Mouse (Mus musculus) left cerebral cortex, adult 8-10 months (tissue): ENCODE results near the gene Olfr1480. TPM values are rescaled to one million over a fixed set of nuclear protein-coding genes. Genes with fewer than 3 reads are reported as not detected.

ENCODE experiments used
- DNase-seq, 2 experiments: peaks; one replicate each; pipeline ENCODE4 v3.0.0; 2022; ENCODE audit warnings: low spot score in 2 of 2
- total RNA-seq, 4 experiments: library from RNA; stranded (reverse); gene quantifications; 2 replicates each; pipeline ENCODE4 v1.2.4; 2022

Gene Olfr1480
- not detected for total RNA-seq

DNA sequence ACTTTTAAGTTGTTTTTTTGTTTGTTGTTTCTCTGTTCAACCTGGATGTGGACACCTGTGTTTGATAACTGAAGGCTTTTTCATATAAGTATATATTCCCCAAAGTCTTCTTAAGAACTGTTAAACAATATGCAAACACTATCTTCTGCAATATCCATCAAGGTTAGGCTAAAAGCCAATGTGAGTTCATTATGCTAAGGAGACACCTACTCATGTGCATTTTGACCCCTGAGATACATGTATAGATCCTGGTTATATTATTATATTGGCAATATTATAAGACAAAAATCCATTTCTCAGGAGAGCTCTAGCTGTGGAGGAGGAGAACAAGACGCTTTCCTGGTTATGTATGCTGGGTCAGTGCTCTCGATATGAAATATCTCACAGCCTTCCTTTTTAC lies at the start of gene Olfr1480:
Gene Olfr1480, plus strand, starts transcription at position 301 of the 400 bp plus-strand sequence.
- DNase-seq = no peak

- DNase-seq = no peak
Measured at GRCm38 (mm10) chr19:13480096-13480495, 47.6 kb upstream of the Olfr1480 start, which contains the start of gene Olfr1475. Gene Olfr1475 (minus strand): TSS chr19:13480196.

DNA sequence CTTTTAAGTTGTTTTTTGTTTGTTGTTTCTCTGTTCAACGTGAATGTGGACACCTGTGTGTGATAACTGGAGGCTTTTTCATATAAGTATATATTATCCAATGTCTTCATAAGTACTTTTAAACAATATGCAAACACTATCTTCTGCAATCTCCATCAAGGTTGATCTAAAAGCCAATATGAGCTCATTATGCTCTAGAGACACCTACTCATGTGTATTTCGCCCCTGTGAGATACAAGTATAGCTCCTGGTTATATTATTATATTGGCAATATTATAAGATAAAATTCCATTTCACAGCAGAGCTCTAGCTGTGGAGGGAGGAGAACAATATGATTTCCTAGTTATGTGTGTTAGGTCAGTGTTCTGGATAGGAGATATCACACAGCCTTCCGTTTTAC lies 27.5 kb upstream of the Olfr1480 start, which contains the start of gene Olfr1477:
Gene Olfr1477, plus strand, starts transcription at position 301 of the 400 bp plus-strand sequence.
- DNase-seq = no peak

Other genes with a start within 250 kb of the Olfr1480 start
- gene Olfr1465, start 212.4 kb upstream of the Olfr1480 start, total RNA-seq = not detected
- not detected for gene Olfr1466, start 189.1 kb upstream of the Olfr1480 start, total RNA-seq
- gene Olfr1467, start 165.7 kb upstream of the Olfr1480 start, total RNA-seq = not detected
- not detected for gene Olfr1469, start 120.1 kb upstream of the Olfr1480 start, total RNA-seq
- not detected for gene Olfr1471, start 84.5 kb upstream of the Olfr1480 start, total RNA-seq
- not detected for gene Olfr1472, start 71.8 kb upstream of the Olfr1480 start, total RNA-seq
- gene Olfr1474, start 58.3 kb upstream of the Olfr1480 start, total RNA-seq = not detected
- gene Olfr1475, start 47.7 kb upstream of the Olfr1480 start, total RNA-seq = not detected
- not detected for gene Olfr1477, start 27.4 kb upstream of the Olfr1480 start, total RNA-seq
- not detected for gene Olfr1484, start 55.6 kb downstream of the Olfr1480 start, total RNA-seq
- not detected for gene Olfr1487, start 89.5 kb downstream of the Olfr1480 start, total RNA-seq
- not detected for gene Olfr1489, start 103.7 kb downstream of the Olfr1480 start, total RNA-seq
- gene Olfr1490, start 123.2 kb downstream of the Olfr1480 start, total RNA-seq = not detected
- not detected for gene Olfr1491, start 169.4 kb downstream of the Olfr1480 start, total RNA-seq
- gene Olfr1493-ps1, start 195.4 kb downstream of the Olfr1480 start, total RNA-seq = not detected
- gene Olfr1494, start 211.8 kb downstream of the Olfr1480 start, total RNA-seq = not detected
- gene Olfr1495, start 236.7 kb downstream of the Olfr1480 start, total RNA-seq = not detected
- not detected for gene Olfr1496, start 250.0 kb downstream of the Olfr1480 start, total RNA-seq